Mouse (Mus musculus) heart, postnatal 0 days (tissue): ENCODE measurements around the gene Gars. TPM values are rescaled to one million over a fixed set of nuclear protein-coding genes. Genes with fewer than 3 reads are reported as not detected.

Source experiments
- ATAC-seq: fragments of 200-750 bp; cut with Nextera tagmentation; 2 replicates; pipeline ENCODE4 v1.8.0; 2017; ENCODE audit warnings: low read depth, moderate number of reproducible peaks, moderate library complexity; ENCODE audit not compliant: insufficient read depth
- DNase-seq: peaks from one replicate; pipeline ENCODE4 v3.0.0-alpha.2; 2016; ENCODE audit warnings: low spot score
- H3K27ac ChIP-seq: fragments of 300-500 bp; sonication (generic); 2 replicates; pipeline ENCODE4 v1.5.1; 2014; ENCODE audit warnings: low read depth, mild to moderate bottlenecking
- H3K27me3 ChIP-seq: fragments of 300-500 bp; sonication (generic); 2 replicates; pipeline ENCODE4 v1.6.1; 2014; ENCODE audit warnings: low read length, mixed read lengths; ENCODE audit not compliant: control insufficient read depth, insufficient read depth
- H3K36me3 ChIP-seq: fragments of 300-500 bp; sonication (generic); replicated peaks from 2 replicates; pipeline ENCODE4 v1.6.1; 2014; ENCODE audit warnings: low read length, mixed read lengths; ENCODE audit not compliant: control insufficient read depth, insufficient read depth
- H3K4me1 ChIP-seq: fragments of 300-500 bp; sonication (generic); 2 replicates; pipeline ENCODE4 v1.6.1; 2014; ENCODE audit warnings: antibody characterized with exemption; ENCODE audit not compliant: control insufficient read depth, insufficient read depth
- H3K4me2 ChIP-seq: fragments of 300-500 bp; sonication (generic); 2 replicates; pipeline ENCODE4 v1.6.1; 2014; ENCODE audit warnings: low read depth, mild to moderate bottlenecking, low read length, moderate library complexity
- H3K4me3 ChIP-seq: fragments of 300-500 bp; sonication (generic); 2 replicates; pipeline ENCODE4 v1.5.1; 2014; ENCODE audit warnings: low read depth, low read length
- H3K9ac ChIP-seq: fragments of 300-500 bp; sonication (generic); replicated peaks from 2 replicates; pipeline ENCODE4 v1.6.1; 2014; ENCODE audit warnings: low read depth, low read length, mixed read lengths
- H3K9me3 ChIP-seq: fragments of 300-500 bp; sonication (generic); replicated peaks from 2 replicates; pipeline ENCODE4 v1.6.1; 2016; ENCODE audit warnings: low read length; ENCODE audit not compliant: control insufficient read depth
- CTCF ChIP-seq: IDR thresholded peaks from 2 replicates; pipeline ENCODE4 v1.5.1; 2016; ENCODE audit warnings: antibody characterized with exemption, control low read depth, low read depth
- EP300 ChIP-seq: IDR thresholded peaks from 2 replicates; pipeline ENCODE4 v1.6.1; 2016; ENCODE audit warnings: antibody characterized with exemption, low read depth
- WGBS: fragments of 180-500 bp; shearing (Covaris S2); extraction: QIAGEN DNeasy Blood & Tissue Kit; methylation state at CpG from one replicate; pipeline ENCODE4 v1.1.7; 2014; 5-methylcytosine and 5-hydroxymethylcytosine counted together
- polyA plus RNA-seq: library from polyadenylated mRNA; unstranded; fragments of >200 nt; fragmentation: Nextera tagmentation; extraction: Ambion mirVana; gene quantifications from 2 replicates; pipeline ENCODE4 v1.2.1, GENCODE M21; 2015
- total RNA-seq: library from RNA; depleted of rRNA; stranded (reverse); fragments of >200 nt; gene quantifications from 2 replicates; pipeline ENCODE4 v1.2.3, GENCODE M21; 2014; ENCODE audit warnings: low replicate concordance; rRNA removed

Gene Gars
- total RNA-seq = 81.5 and 103 TPM in 2 replicates
- 98.7 and 105 TPM in 2 replicates for polyA plus RNA-seq

DNA sequence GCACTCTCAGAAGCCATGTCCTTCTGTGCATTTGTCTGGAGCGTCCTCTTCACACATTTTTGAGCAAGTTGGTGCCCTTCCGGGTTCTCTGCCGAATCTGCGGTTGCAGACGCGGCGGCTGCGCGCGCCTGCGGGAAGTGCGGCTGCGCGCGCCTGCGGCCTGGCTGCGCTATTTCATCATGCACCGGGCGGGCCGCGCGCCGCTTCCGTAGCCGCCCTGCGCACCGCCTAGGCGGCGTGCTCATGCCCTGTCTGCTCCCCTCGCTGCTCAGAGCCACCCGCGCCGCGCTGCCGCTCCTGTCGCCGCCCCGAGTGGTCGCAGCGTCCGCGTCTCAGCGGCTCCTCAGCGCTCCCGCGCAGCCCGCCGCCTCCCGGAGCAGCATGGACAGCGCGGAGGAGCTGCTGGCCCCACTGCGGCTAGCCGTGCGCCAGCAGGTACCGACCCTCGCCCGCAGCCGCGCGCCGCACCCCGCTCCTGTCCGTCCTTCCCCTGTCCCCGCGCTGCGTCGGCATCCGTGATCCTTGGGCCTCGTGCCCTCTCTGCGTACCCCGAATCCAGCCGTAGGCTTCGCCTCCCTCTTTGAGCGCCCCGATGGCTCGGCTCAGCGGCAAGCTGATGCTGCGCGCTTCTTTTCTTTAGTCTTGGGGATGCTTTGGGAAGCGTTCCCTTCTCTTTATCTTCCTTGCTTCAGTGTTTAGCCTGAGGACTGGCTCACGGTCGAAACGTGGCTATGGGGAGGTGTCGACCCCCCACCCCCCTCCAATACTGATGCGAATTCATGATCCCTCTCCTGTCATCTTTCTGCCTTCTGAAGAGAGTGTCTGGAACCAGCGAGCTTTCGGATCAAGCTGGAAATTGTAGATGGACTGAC is at the start of gene Gars:
Gene Gars (plus strand): TSS at position 209 of the 872 bp plus-strand sequence.
- Histone ChIP-seq H3K27ac (peak within 1 kb of the TSS; percentile 86), H3K36me3 (no peaks in the 10 kb centered on the region), H3K4me3 (peak within 1 kb of the TSS; percentile 86), H3K4me2 (peak within 1 kb of the TSS; percentile 71), H3K27me3 (no peaks in the 10 kb centered on the region), H3K9ac (peak within 1 kb of the TSS; percentile 80), H3K9me3 (no peaks in the 10 kb centered on the region), H3K4me1 (no peaks in the 10 kb centered on the region; the same call in 1 of the 2 replicates)
- under 1% methylated on average over 75 of the region's 87 CpGs for WGBS
- TF ChIP-seq CTCF (no peak), EP300 (no peak)
- ATAC-seq = peak; percentile 94
- peak; percentile 86 for DNase-seq

DNA sequence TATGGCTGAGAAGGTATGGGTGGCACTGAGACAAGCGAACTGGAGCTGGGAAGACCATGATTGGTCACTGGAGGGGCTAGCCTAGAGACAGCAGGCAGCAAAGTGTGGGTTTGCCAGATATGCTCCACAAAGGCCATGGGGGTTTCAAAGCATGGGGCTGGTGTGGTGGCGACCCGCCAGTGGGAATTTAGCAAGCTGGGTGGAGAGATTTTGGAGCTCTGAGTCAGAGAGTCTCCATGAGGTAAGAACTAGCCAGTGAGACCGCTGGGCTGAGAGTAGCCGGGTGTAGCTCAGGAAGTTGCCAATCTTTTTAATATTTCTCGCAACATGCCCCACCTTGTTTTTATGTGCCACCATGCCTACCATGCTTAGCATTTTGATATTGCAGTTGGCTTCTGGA is 49.7 kb upstream of the Gars start:
- no peak overlapping the region for H3K4me2 ChIP-seq
- TF ChIP-seq EP300 (no peak), CTCF (no peak)
- H3K27ac ChIP-seq = no peak overlapping the region
- no peaks in the 10 kb centered on the region for H3K27me3 ChIP-seq
- no peak overlapping the region for H3K4me3 ChIP-seq
- WGBS = 90% methylated on average over 6 of the region's 6 CpGs
- ATAC-seq (no peak), DNase-seq (no peak)
- no peak overlapping the region for H3K9ac ChIP-seq
- H3K9me3 ChIP-seq = no peaks in the 10 kb centered on the region
- H3K36me3 ChIP-seq = no peaks in the 10 kb centered on the region
- H3K4me1 ChIP-seq = no peaks in the 10 kb centered on the region

DNA sequence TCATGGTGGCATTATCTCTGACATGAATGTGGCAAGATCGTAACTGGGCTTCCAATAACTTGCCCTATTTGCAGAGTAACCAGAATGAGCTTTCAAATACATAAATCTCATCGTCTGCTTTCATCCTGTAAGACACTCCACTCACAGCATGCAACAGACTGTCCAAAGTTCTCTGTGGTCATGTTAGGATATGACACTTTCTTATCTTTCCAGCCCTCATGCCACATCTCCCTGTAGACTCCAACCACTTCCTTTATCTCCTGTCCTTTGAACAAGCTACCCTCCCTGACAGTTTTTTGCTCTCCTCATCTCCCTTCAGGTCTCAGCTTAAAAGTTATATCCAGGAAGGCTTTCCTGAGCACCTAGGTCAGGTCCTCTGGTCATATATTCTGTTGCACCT is 46.6 kb upstream of the Gars start:
- TF ChIP-seq CTCF = no peak
- no peaks in the 10 kb centered on the region for H3K9me3 ChIP-seq
- no peaks in the 10 kb centered on the region for H3K4me1 ChIP-seq
- H3K27ac ChIP-seq = no peak overlapping the region
- 58% methylated on average over 2 of the region's 2 CpGs for WGBS
- H3K27me3 ChIP-seq = no peaks in the 10 kb centered on the region
- no peak overlapping the region for H3K9ac ChIP-seq
- no peak for DNase-seq
- H3K4me3 ChIP-seq = no peak overlapping the region
- ATAC-seq = no peak
- no peaks in the 10 kb centered on the region for H3K36me3 ChIP-seq
- no peak overlapping the region for H3K4me2 ChIP-seq

DNA sequence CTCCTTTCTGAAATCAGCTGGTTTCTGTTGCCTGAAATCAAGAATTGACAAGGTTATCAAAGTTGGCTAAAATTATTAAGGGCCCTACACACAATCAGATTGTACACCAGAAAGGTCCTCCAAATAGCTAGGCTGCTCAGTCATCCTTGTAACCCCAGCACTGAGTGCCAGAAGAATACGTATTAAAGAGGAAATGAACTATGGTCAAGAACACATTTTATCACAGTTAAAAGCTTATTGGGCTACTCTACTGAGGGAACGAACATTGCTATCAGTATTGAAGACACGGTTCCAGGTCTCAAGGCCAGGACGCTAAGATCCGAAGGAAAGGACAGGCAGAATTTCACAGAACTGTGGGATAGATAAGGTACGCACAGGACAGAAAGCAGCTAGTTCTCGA is 45.7 kb upstream of the Gars start:
- 3% methylated on average over 7 of the region's 7 CpGs for WGBS
- no peak overlapping the region for H3K27ac ChIP-seq

DNA sequence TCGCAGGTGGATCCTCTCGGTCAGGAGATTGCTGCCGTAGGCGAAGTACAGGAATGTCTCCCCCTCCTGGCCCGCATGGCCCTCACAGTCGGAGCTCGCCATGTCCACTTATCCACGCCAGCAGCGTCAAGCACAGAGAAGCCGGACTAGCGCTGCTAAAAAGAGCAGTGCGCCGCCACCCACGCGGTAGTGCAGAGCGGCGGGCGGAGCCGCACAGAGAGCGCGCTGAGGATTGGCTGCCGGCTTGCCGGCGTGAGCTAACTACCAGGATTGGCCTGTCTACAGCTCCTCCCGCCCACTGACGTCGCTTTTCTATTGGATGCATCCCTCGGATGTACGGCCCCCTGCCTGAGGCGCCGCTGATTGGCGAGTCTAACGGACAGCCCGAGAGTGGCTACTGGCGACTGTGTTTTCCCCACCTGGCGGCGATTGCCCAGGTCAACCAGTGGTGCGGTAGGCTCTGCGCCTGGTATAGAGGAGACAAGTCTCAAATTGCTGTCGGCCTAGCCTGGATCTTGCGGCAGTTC is 45.0 kb upstream of the Gars start, which contains the start of gene Ggct:
Gene Ggct (minus strand): TSS at position 217 of the 527 bp plus-strand sequence.
- Histone ChIP-seq H3K27ac (no peak within 1 kb of the TSS), H3K4me3 (peak within 1 kb of the TSS; percentile 42), H3K36me3 (no peaks in the 10 kb centered on the region), H3K4me2 (peak within 1 kb of the TSS; percentile 72), H3K27me3 (no peaks in the 10 kb centered on the region), H3K9me3 (no peaks in the 10 kb centered on the region), H3K9ac (peak within 1 kb of the TSS; percentile 31; the same call in 1 of the 2 replicates), H3K4me1 (no peaks in the 10 kb centered on the region)
- DNase-seq (peak; percentile 97), ATAC-seq (peak; percentile 100)
- TF ChIP-seq EP300 (no peak), CTCF (peak; percentile 76)
- WGBS = under 1% methylated on average over 40 of the region's 41 CpGs

More for the DNA sequence above, 45.7 kb upstream of the Gars start:
- Histone ChIP-seq H3K4me1 (no peaks in the 10 kb centered on the region), H3K4me3 (peak overlapping the region; percentile 42), H3K27me3 (no peaks in the 10 kb centered on the region), H3K36me3 (no peaks in the 10 kb centered on the region), H3K9ac (peak overlapping the region; percentile 23; the same call in 1 of the 2 replicates), H3K9me3 (no peaks in the 10 kb centered on the region), H3K4me2 (peak overlapping the region; percentile 72)
- ATAC-seq = no peak
- no peak for TF ChIP-seq CTCF
- no peak for TF ChIP-seq EP300
- DNase-seq = no peak
